Mouse (Mus musculus) olfactory bulb, adult 2 months (tissue): ENCODE results near the gene Akr1c13.

Experiments
- CTCF ChIP-seq: fragments of 200-500 bp; IDR thresholded peaks from 2 replicates; pipeline ENCODE4 v1.5.1; 2012; ENCODE audit warnings: low read depth, mild to moderate bottlenecking, low read length, moderate library complexity; ENCODE audit not compliant: insufficient read depth
- POLR2A ChIP-seq: fragments of 200-500 bp; IDR thresholded peaks from 2 replicates; pipeline ENCODE4 v1.6.1; 2012; ENCODE audit warnings: mild to moderate bottlenecking, low read depth, low read length, moderate library complexity; ENCODE audit not compliant: insufficient read depth

DNA sequence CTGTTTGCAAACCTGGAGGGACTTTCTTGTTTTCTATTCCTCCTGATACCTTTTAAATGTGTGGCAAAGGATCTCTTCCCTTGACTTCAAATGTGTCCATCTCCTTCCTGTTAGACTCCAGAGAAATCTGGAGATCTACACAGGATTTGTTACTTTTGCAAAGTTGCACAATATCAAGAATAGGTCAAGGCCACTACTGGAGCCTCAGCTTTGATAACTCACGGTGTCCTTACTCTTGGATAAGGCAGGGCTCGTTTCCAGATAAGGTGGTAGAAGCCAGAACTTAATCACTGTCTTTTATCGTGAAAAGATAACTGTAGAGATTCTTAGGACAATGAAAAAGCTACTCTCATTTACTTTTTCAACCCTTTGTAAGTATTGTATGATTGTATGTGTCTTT lies 1.6 kb downstream of the Akr1c13 start:
- TF ChIP-seq POLR2A: no peak
- no peak for TF ChIP-seq CTCF
